Mouse (Mus musculus) layer of hippocampus, adult 2 months (tissue): ENCODE measurements around the gene Nfkbib. TPM values are rescaled to one million over a fixed set of nuclear protein-coding genes. Genes with fewer than 3 reads are reported as not detected.

Source experiments
- DNase-seq, 2 experiments: peaks; one replicate each; pipeline ENCODE4 v3.0.0; 2022; ENCODE audit warnings: low spot score in 2 of 2
- H3K27ac ChIP-seq: fragments of 200-600 bp; 2 replicates; pipeline ENCODE4 v1.8.1; 2022
- H3K4me3 ChIP-seq: fragments of 200-600 bp; 2 replicates; pipeline ENCODE4 v1.8.1; 2022; ENCODE audit warnings: mild to moderate bottlenecking
- CTCF ChIP-seq: fragments of 200-600 bp; conservative IDR thresholded peaks from 2 replicates; pipeline ENCODE4 v1.8.1; 2022; ENCODE audit warnings: antibody characterized with exemption, mild to moderate bottlenecking, moderate library complexity
- total RNA-seq, 2 experiments: library from RNA; stranded (reverse); gene quantifications; 2 replicates each; pipeline ENCODE4 v1.2.3; 2021

Nfkbib gene
- total RNA-seq, 2 experiments from 2014 or later, result 25.6 to 27.2 TPM

- Histone ChIP-seq H3K4me3 (no peak overlapping the region), H3K27ac (no peak overlapping the region)
- no peak for DNase-seq
- no peak for TF ChIP-seq CTCF
These were observed 48.2 kb downstream of the Nfkbib start for GRCm38 (mm10) chr7:28719159-28719558.

GRCm38 (mm10) chr7:28717726-28718125, 49.6 kb downstream of the Nfkbib start:
- TF ChIP-seq CTCF, result no peak
- no peak overlapping the region for H3K4me3 ChIP-seq
- DNase-seq, result no peak
- no peak overlapping the region for H3K27ac ChIP-seq

- TF ChIP-seq CTCF, result peak; percentile 65
- Histone ChIP-seq H3K27ac (0 out of 2 replicates have a peak within 1 kb of the TSS, but pooled peaks have one; percentile 46), H3K4me3 (peak within 1 kb of the TSS; percentile 60)
- DNase-seq, result no peak
These were observed 50.6 kb downstream of the Nfkbib start, which contains the start of gene Fbxo17 for GRCm38 (mm10) chr7:28716590-28717281. Gene Fbxo17 (plus strand): TSS chr7:28716804.

GRCm38 (mm10) chr7:28715598-28715997, 51.7 kb downstream of the Nfkbib start:
- TF ChIP-seq CTCF, result peak; percentile 45
- DNase-seq, result no peak
- no peak overlapping the region for H3K4me3 ChIP-seq
- H3K27ac ChIP-seq, result no peak overlapping the region

- Histone ChIP-seq H3K27ac (0 out of 2 replicates have a peak overlapping the region, but pooled peaks have one; percentile 7), H3K4me3 (no peak overlapping the region)
- peak; percentile 49 to 58 for DNase-seq
- TF ChIP-seq CTCF, result no peak
These were observed 52.6 kb downstream of the Nfkbib start for GRCm38 (mm10) chr7:28714667-28715066.

- no peak overlapping the region for H3K4me3 ChIP-seq
- TF ChIP-seq CTCF, result peak; percentile 60
- no peak overlapping the region for H3K27ac ChIP-seq
- no peak for DNase-seq
These were observed 56.4 kb downstream of the Nfkbib start for GRCm38 (mm10) chr7:28710962-28711361.

- no peak for DNase-seq
- TF ChIP-seq CTCF, result no peak
- Histone ChIP-seq H3K27ac (no peak overlapping the region), H3K4me3 (no peak overlapping the region)
These were observed 57.9 kb downstream of the Nfkbib start for GRCm38 (mm10) chr7:28709454-28709853.

Other genes with a start within 250 kb of the Nfkbib start
- gene Ifnl3, start 244.7 kb downstream of the Nfkbib start, total RNA-seq, result not detected
- gene Sycn, start 226.6 kb downstream of the Nfkbib start, total RNA-seq, result not detected
- under 1 TPM; 0.23 to 0.47 TPM for gene Nccrp1, start 220.3 kb downstream of the Nfkbib start, total RNA-seq
- gene Samd4b, start 169.4 kb downstream of the Nfkbib start, total RNA-seq, result 10 to 100 TPM; 67.8 to 70.1 TPM
- 10 to 100 TPM; 13.7 to 16.2 TPM for gene Pak4, start 169.3 kb downstream of the Nfkbib start, total RNA-seq
- gene Acp7, start 136.2 kb downstream of the Nfkbib start, total RNA-seq, result 1 to 10 TPM; 1.2 to 2.2 TPM
- gene Fbxo27, start 74.7 kb downstream of the Nfkbib start, total RNA-seq, result 10 to 100 TPM; 24.4 to 27.1 TPM
- gene Fbxo17, start 50.7 kb downstream of the Nfkbib start, total RNA-seq, result 1 to 10 TPM in 1 of 2 experiments, under 1 TPM in 1; 0.98 to 1.4 TPM
- 10 to 100 TPM; 57.5 to 57.9 TPM for gene Mrps12, start 25.7 kb downstream of the Nfkbib start, total RNA-seq
- gene Sars2, start 25.5 kb downstream of the Nfkbib start, total RNA-seq, result 10 to 100 TPM; 13.9 to 14.3 TPM
- gene Ccer2, start 11.3 kb downstream of the Nfkbib start, total RNA-seq, result under 1 TPM; 0.34 to 0.36 TPM
- gene Sirt2, start 777 bp downstream of the Nfkbib start, total RNA-seq, result 100 to 1,000 TPM; 128 to 139 TPM
- 1 to 10 TPM; 2.6 to 4.5 TPM for gene Rinl, start 21.5 kb upstream of the Nfkbib start, total RNA-seq
- gene Hnrnpl, start 41.0 kb upstream of the Nfkbib start, total RNA-seq, result 100 to 1,000 TPM; 410 to 476 TPM
- 10 to 100 TPM; 66.4 to 68.8 TPM for gene Ech1, start 57.7 kb upstream of the Nfkbib start, total RNA-seq
- gene Lgals4, start 66.3 kb upstream of the Nfkbib start, total RNA-seq, result 1 to 10 TPM; 4.4 to 6.8 TPM
- gene Lgals7, start 96.3 kb upstream of the Nfkbib start, total RNA-seq, result not detected
- gene Capn12, start 113.9 kb upstream of the Nfkbib start, total RNA-seq, result under 1 TPM; 0.15 to 0.29 TPM
- 100 to 1,000 TPM; 131 to 134 TPM for gene Actn4, start 194.8 kb upstream of the Nfkbib start, total RNA-seq
- gene Eif3k, start 214.4 kb upstream of the Nfkbib start, total RNA-seq, result 100 to 1,000 TPM; 198 to 202 TPM
- gene Map4k1, start 214.5 kb upstream of the Nfkbib start, total RNA-seq, result 1 to 10 TPM in 1 of 2 experiments, under 1 TPM in 1; 0.90 to 1.8 TPM